Mouse (Mus musculus): ENCODE results near the gene March2. TPM values are rescaled to one million over a fixed set of nuclear protein-coding genes. Genes with fewer than 3 reads are reported as not detected.

March2 gene
- polyA plus RNA-seq, 1 experiment from 2014 or later: 64.9 TPM

GRCm38 (mm10) chr17:33637038-33637437 is 81.4 kb downstream of the March2 start:
- H3K9me3 ChIP-seq (replicated peaks; ENCODE audit: low read length): no peaks in the 10 kb centered on the region
- H3K27ac ChIP-seq: no peak overlapping the region
- no peak overlapping the region for H3K9ac ChIP-seq (ENCODE audit: low read depth, low read length)
- DNase-seq (ENCODE audit: low spot score) (no peak), ATAC-seq (replicated peaks; ENCODE audit: low FRiP score, low read depth) (no peak)
- TF ChIP-seq CTCF (IDR thresholded peaks at IDR 0.05; ENCODE audit: low read depth): no peak
- H3K36me3 ChIP-seq (ENCODE audit: insufficient read depth, low read length): 0 out of 2 replicates have a peak, but pooled peaks cover 3% of the 10 kb centered on the region
- H3K4me2 ChIP-seq (ENCODE audit: low read length): no peak overlapping the region
- H3K4me1 ChIP-seq (replicated peaks; ENCODE audit: insufficient read depth, low read length): no peaks in the 10 kb centered on the region
- H3K27me3 ChIP-seq (ENCODE audit: insufficient read depth, low read length): no peaks in the 10 kb centered on the region
- no peak overlapping the region for H3K4me3 ChIP-seq (replicated peaks; ENCODE audit: low read depth, low read length)
- 72% methylated on average over 2 of the region's 2 CpGs for WGBS

Other genes with a start within 250 kb of the March2 start
- gene Adamts10, start 194.5 kb downstream of the March2 start, polyA plus RNA-seq (2015; fragmentation: Nextera tagmentation; extraction: Ambion mirVana): 28.3 and 32.1 TPM in 2 replicates
- 1.4 and 1.5 TPM in 2 replicates for gene Myo1f, start 163.0 kb downstream of the March2 start, polyA plus RNA-seq (2015; fragmentation: Nextera tagmentation; extraction: Ambion mirVana)
- gene Zfp414, start 89.6 kb downstream of the March2 start, polyA plus RNA-seq (2015; fragmentation: Nextera tagmentation; extraction: Ambion mirVana): 42.9 and 44.3 TPM in 2 replicates
- gene Pram1, start 80.6 kb downstream of the March2 start, polyA plus RNA-seq (2015; fragmentation: Nextera tagmentation; extraction: Ambion mirVana): 0.36 and 0.56 TPM in 2 replicates
- gene Hnrnpm, start 31.8 kb downstream of the March2 start, polyA plus RNA-seq (2015; fragmentation: Nextera tagmentation; extraction: Ambion mirVana): 248 and 273 TPM in 2 replicates
- gene Rab11b, start 41.9 kb upstream of the March2 start, polyA plus RNA-seq (2015; fragmentation: Nextera tagmentation; extraction: Ambion mirVana): 207 and 216 TPM in 2 replicates
- 51.4 and 58.9 TPM in 2 replicates for gene Angptl4, start 63.2 kb upstream of the March2 start, polyA plus RNA-seq (2015; fragmentation: Nextera tagmentation; extraction: Ambion mirVana)
- gene Kank3, start 91.8 kb upstream of the March2 start, polyA plus RNA-seq (2015; fragmentation: Nextera tagmentation; extraction: Ambion mirVana): 57.5 and 70.4 TPM in 2 replicates
- 1,262 and 1,465 TPM in 2 replicates for gene Rps28, start 105.9 kb upstream of the March2 start, polyA plus RNA-seq (2015; fragmentation: Nextera tagmentation; extraction: Ambion mirVana)
- 574 and 620 TPM in 2 replicates for gene Ndufa7, start 105.9 kb upstream of the March2 start, polyA plus RNA-seq (2015; fragmentation: Nextera tagmentation; extraction: Ambion mirVana)
- 101 and 109 TPM in 2 replicates for gene Cd320, start 124.4 kb upstream of the March2 start, polyA plus RNA-seq (2015; fragmentation: Nextera tagmentation; extraction: Ambion mirVana)
- gene Gm7029, start 155.2 kb upstream of the March2 start, polyA plus RNA-seq (2015; fragmentation: Nextera tagmentation; extraction: Ambion mirVana): not detected in 2 replicates
- 3.4 TPM in 2 replicates for gene Kifc1, start 172.0 kb upstream of the March2 start, polyA plus RNA-seq (2015; fragmentation: Nextera tagmentation; extraction: Ambion mirVana)
- gene Platr17, start 186.5 kb upstream of the March2 start, polyA plus RNA-seq (2015; fragmentation: Nextera tagmentation; extraction: Ambion mirVana): 0.29 TPM in 1 of 2 replicates, not detected in the other
- gene Daxx, start 190.7 kb upstream of the March2 start, polyA plus RNA-seq (2015; fragmentation: Nextera tagmentation; extraction: Ambion mirVana): 33.4 and 39.5 TPM in 2 replicates
- 50.6 and 53.2 TPM in 2 replicates for gene Tapbp, start 197.2 kb upstream of the March2 start, polyA plus RNA-seq (2015; fragmentation: Nextera tagmentation; extraction: Ambion mirVana)
- 19.8 TPM in 2 replicates for gene Zbtb22, start 197.2 kb upstream of the March2 start, polyA plus RNA-seq (2015; fragmentation: Nextera tagmentation; extraction: Ambion mirVana)
- gene Rgl2, start 210.9 kb upstream of the March2 start, polyA plus RNA-seq (2015; fragmentation: Nextera tagmentation; extraction: Ambion mirVana): 22.2 TPM in 2 replicates
- 147 and 150 TPM in 2 replicates for gene Pfdn6, start 221.7 kb upstream of the March2 start, polyA plus RNA-seq (2015; fragmentation: Nextera tagmentation; extraction: Ambion mirVana)
- gene Wdr46, start 222.0 kb upstream of the March2 start, polyA plus RNA-seq (2015; fragmentation: Nextera tagmentation; extraction: Ambion mirVana): 20.1 and 20.3 TPM in 2 replicates
- 6.7 and 8.1 TPM in 2 replicates for gene B3galt4, start 232.8 kb upstream of the March2 start, polyA plus RNA-seq (2015; fragmentation: Nextera tagmentation; extraction: Ambion mirVana)
- gene Vps52, start 237.1 kb upstream of the March2 start, polyA plus RNA-seq (2015; fragmentation: Nextera tagmentation; extraction: Ambion mirVana): 37.7 and 40.7 TPM in 2 replicates
- gene Rps18, start 237.3 kb upstream of the March2 start, polyA plus RNA-seq (2015; fragmentation: Nextera tagmentation; extraction: Ambion mirVana): 2,059 and 2,304 TPM in 2 replicates